Mouse (Mus musculus) lung, postnatal 0 days (tissue): ENCODE measurements at regions not wholly inside any gene's neighbourhood (a gene's known extent, or its start where the extent isn't known, plus 50 kb on each side); places are given as distances from the start of the nearest gene placed in this dataset.

Source experiments
- ATAC-seq: fragments of 200-750 bp; cut with Nextera tagmentation; 2 replicates; pipeline ENCODE4 v1.8.0; 2017; ENCODE audit warnings: moderate library complexity
- DNase-seq: peaks from one replicate; pipeline ENCODE4 v3.0.0-alpha.2; 2016; ENCODE audit warnings: low spot score
- H3K27ac ChIP-seq: fragments of 300-500 bp; sonication (generic); 2 replicates; pipeline ENCODE4 v1.5.1; 2014; ENCODE audit warnings: antibody characterized with exemption, mild to moderate bottlenecking, low read length, mixed read lengths
- H3K27me3 ChIP-seq: fragments of 300-500 bp; sonication (generic); replicated peaks from 2 replicates; pipeline ENCODE4 v1.6.1; 2014; ENCODE audit warnings: low read length, mixed read lengths; ENCODE audit not compliant: insufficient read depth
- H3K36me3 ChIP-seq: fragments of 300-500 bp; sonication (generic); 2 replicates; pipeline ENCODE4 v1.6.1; 2014; ENCODE audit warnings: low read length, mixed read lengths; ENCODE audit not compliant: insufficient read depth
- H3K4me1 ChIP-seq: fragments of 300-500 bp; sonication (generic); 2 replicates; pipeline ENCODE4 v1.6.1; 2014; ENCODE audit warnings: antibody characterized with exemption, low read depth, low read length, mixed read lengths; ENCODE audit not compliant: insufficient read depth
- H3K4me2 ChIP-seq: fragments of 300-500 bp; sonication (generic); replicated peaks from 2 replicates; pipeline ENCODE4 v1.6.1; 2014; ENCODE audit warnings: low read depth, mild to moderate bottlenecking, low read length, moderate library complexity, mixed read lengths
- H3K4me3 ChIP-seq: fragments of 300-500 bp; sonication (generic); 2 replicates; pipeline ENCODE4 v1.5.1; 2014; ENCODE audit warnings: low read depth, low read length
- H3K9ac ChIP-seq: fragments of 300-500 bp; sonication (generic); replicated peaks from 2 replicates; pipeline ENCODE4 v1.6.1; 2014; ENCODE audit warnings: low read depth, mild to moderate bottlenecking
- H3K9me3 ChIP-seq: fragments of 300-500 bp; sonication (generic); 2 replicates; pipeline ENCODE4 v1.6.1; 2016; ENCODE audit warnings: low read length, mixed read lengths
- CTCF ChIP-seq: IDR thresholded peaks from 2 replicates; pipeline ENCODE4 v1.5.1; 2016; ENCODE audit warnings: antibody characterized with exemption, mild to moderate bottlenecking
- EP300 ChIP-seq: IDR thresholded peaks from 2 replicates; pipeline ENCODE4 v1.6.1; 2016; ENCODE audit warnings: antibody characterized with exemption, mild to moderate bottlenecking, control low read depth
- WGBS: fragments of 180-500 bp; shearing (Covaris S2); extraction: QIAGEN DNeasy Blood & Tissue Kit; methylation state at CpG from one replicate; pipeline ENCODE4 v1.1.7; 2014; 5-methylcytosine and 5-hydroxymethylcytosine counted together

DNA sequence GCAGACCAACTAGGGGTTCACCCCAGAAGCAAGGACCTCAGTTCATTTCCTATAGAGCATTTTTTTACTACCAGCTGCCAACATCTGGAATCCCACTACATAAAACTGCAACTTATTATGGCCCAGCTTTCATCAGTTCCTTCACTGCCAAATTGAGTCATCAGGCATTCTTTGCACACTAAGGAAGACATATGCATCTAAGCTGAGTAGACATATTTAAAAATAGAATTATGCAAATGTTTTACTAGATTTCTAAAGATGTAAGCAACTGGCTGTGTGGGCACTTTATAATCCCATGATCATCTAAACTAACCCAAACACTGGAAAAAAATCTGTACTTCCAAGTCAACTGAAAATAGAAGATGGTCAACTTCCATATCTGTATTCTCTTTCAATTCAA lies 415.9 kb upstream of the Rarb start:
- no peaks in the 10 kb centered on the region for H3K4me1 ChIP-seq

GRCm38 (mm10) chr14:17211502-17211901 lies 392.5 kb upstream of the Rarb start:
- TF ChIP-seq EP300 (no peak), CTCF (no peak)
- DNase-seq (no peak), ATAC-seq (no peak)
- Histone ChIP-seq H3K36me3 (no peaks in the 10 kb centered on the region), H3K9ac (no peak overlapping the region), H3K4me1 (no peaks in the 10 kb centered on the region), H3K4me2 (no peak overlapping the region), H3K27ac (no peak overlapping the region), H3K27me3 (no peaks in the 10 kb centered on the region), H3K4me3 (no peak overlapping the region), H3K9me3 (no peaks in the 10 kb centered on the region)
- 69% methylated on average over 2 of the region's 2 CpGs for WGBS

More for the DNA sequence above, 415.9 kb upstream of the Rarb start:
- Histone ChIP-seq H3K36me3 (no peaks in the 10 kb centered on the region), H3K4me3 (no peak overlapping the region), H3K9ac (no peak overlapping the region), H3K4me2 (no peak overlapping the region), H3K9me3 (no peaks in the 10 kb centered on the region), H3K27ac (no peak overlapping the region), H3K27me3 (no peaks in the 10 kb centered on the region)
- DNase-seq (peak; percentile 27), ATAC-seq (peak; percentile 17; the same call in 1 of the 2 replicates)
- TF ChIP-seq EP300 = no peak
- TF ChIP-seq CTCF = no peak

- H3K27ac ChIP-seq = no peak overlapping the region
- no peaks in the 10 kb centered on the region for H3K36me3 ChIP-seq
- H3K4me1 ChIP-seq = no peaks in the 10 kb centered on the region
- no peak overlapping the region for H3K9ac ChIP-seq
- DNase-seq (no peak), ATAC-seq (no peak)
- 63% methylated on average over 1 of the region's 1 CpGs for WGBS
- H3K4me2 ChIP-seq = no peak overlapping the region
- H3K4me3 ChIP-seq = no peak overlapping the region
- TF ChIP-seq CTCF (no peak), EP300 (no peak)
- H3K9me3 ChIP-seq = no peaks in the 10 kb centered on the region
- H3K27me3 ChIP-seq = no peaks in the 10 kb centered on the region
These were observed 386.7 kb upstream of the Rarb start for GRCm38 (mm10) chr14:17205691-17206090.

DNA sequence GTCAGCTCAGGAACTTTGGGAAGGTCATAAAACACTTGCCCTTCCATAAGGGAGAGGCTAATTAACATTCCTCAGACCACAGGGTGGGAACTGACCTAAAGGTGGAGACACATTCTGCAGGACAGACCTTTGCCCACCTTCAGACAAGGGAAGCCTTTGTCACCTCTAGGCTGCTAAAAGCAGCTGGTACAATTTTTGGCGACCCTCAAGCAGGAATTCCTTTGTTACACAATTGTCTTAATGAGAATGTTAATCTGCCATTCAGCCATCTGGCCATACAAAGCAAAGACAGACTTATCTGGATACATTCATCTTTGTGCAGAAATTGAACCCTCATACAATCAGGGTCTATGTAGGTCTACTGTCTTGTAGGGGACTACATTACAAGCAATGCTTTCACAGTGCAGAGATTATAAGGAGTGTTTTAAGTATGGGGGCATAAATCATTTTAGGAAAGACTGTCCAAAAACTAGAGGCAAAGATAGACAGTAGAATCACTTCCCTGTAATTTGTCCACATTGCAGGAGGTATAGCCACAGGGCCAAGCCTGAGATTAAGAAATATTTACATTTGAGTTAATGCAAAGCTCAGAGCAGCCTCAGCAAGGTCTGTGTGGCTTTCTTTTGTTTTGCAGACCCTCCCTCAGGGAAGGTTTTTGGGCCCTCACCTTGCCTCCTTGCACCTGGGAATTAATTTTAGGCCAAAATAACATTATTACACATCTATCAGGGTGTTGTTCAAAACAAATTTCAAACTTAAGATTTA lies 384.5 kb upstream of the Rarb start:
- H3K4me3 ChIP-seq = no peak overlapping the region
- H3K36me3 ChIP-seq = no peaks in the 10 kb centered on the region
- no peak for TF ChIP-seq EP300
- no peak for TF ChIP-seq CTCF
- DNase-seq (no peak), ATAC-seq (no peak)
- H3K9me3 ChIP-seq = no peaks in the 10 kb centered on the region
- H3K27ac ChIP-seq = no peak overlapping the region
- 47% methylated on average over 1 of the region's 1 CpGs for WGBS
- no peaks in the 10 kb centered on the region for H3K27me3 ChIP-seq
- no peaks in the 10 kb centered on the region for H3K4me1 ChIP-seq
- no peak overlapping the region for H3K4me2 ChIP-seq
- H3K9ac ChIP-seq = no peak overlapping the region

DNA sequence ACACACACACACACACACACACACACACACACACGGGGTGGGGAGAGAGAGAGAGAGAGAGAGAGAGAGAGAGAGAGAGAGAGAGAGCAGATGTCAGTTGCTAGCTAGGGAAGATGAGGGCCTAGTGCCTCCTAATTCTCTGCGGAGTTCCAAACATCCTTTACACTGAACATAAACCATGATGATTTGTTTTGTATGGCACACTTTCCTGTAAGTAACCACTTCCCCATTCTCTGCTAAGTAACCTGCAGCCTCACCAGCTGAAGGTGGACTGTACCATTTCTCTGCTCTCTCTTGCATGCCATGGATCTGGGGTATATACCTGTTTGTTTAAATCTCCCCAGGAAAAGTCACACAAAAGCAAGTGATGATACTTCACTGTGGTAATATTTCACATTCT lies 374.0 kb upstream of the Rarb start:
- 46% methylated on average over 2 of the region's 2 CpGs for WGBS
- DNase-seq (no peak), ATAC-seq (no peak)
- Histone ChIP-seq H3K4me3 (no peak overlapping the region), H3K27ac (no peak overlapping the region), H3K9ac (no peak overlapping the region), H3K4me2 (no peak overlapping the region), H3K36me3 (no peaks in the 10 kb centered on the region), H3K4me1 (no peaks in the 10 kb centered on the region), H3K9me3 (no peaks in the 10 kb centered on the region), H3K27me3 (no peaks in the 10 kb centered on the region)
- TF ChIP-seq EP300 (no peak), CTCF (no peak)

DNA sequence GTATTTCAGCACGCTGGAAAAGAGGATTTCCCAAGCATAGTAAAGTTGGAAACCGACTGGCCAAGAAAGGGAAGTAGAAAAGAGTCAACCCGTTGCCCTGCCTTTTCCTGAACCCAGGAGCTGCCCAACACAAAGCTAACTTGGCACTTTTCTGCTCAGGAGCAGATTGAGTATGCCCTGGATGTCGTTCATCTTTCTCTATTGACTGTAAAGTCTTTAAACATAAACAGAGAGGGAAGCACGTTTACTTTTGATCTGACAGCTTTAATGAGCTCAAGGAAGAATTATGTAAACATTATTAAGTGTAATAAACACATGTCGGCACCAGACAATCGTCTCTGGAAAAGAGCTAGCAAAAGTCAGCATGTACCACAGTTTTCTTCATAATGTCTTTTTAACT lies 354.3 kb upstream of the Rarb start:
- DNase-seq (peak; percentile 64), ATAC-seq (peak; percentile 51)
- Histone ChIP-seq H3K9me3 (no peaks in the 10 kb centered on the region), H3K4me1 (peaks cover 7% of the 10 kb centered on the region; the same call in 1 of the 2 replicates), H3K36me3 (no peaks in the 10 kb centered on the region), H3K4me3 (peak overlapping the region; percentile 43), H3K27ac (no peak overlapping the region), H3K4me2 (peak overlapping the region; percentile 77), H3K9ac (no peak overlapping the region), H3K27me3 (0 out of 2 replicates have a peak, but pooled peaks cover 4% of the 10 kb centered on the region)
- TF ChIP-seq EP300 (peak; percentile 69; the same call in 1 of the 2 replicates), CTCF (no peak)
- 6% methylated on average over 7 of the region's 7 CpGs for WGBS
